8 mouse cellular contexts compared by ENCODE assay signal in genomic region chr6:34862381-34862780, GRCm38 (mm10). TPM values are rescaled to one million over a fixed set of nuclear protein-coding genes. Genes with fewer than 3 reads are reported as not detected.
DNase-seq lines count a peak whose midpoint lies in the region; ATAC-seq and TF ChIP-seq lines count a peak whose summit lies in the region.

No protein-coding gene starts in this region.

- TF ChIP-seq CTCF in forebrain, postnatal 0 days (IDR thresholded peaks at IDR 0.05; ENCODE audit: low read depth): no peak

- WGBS in lung, embryonic 15.5 days: 88% methylated on average over 6 of the region's 6 CpGs
- 84% methylated on average over 6 of the region's 6 CpGs for WGBS in heart, embryonic 10.5 days
- 75% methylated on average over 6 of the region's 6 CpGs for WGBS in liver, embryonic 12.5 days (ENCODE audit: insufficient replicate concordance)
- WGBS in forebrain, postnatal 0 days: 93% methylated on average over 6 of the region's 6 CpGs

- H3K27ac ChIP-seq in lung, embryonic 15.5 days: peak overlapping the region; percentile 70
- H3K27ac ChIP-seq in heart, embryonic 10.5 days: peak overlapping the region; percentile 67; the same call in 1 of the 2 replicates
- H3K27ac ChIP-seq in liver, embryonic 12.5 days: peak overlapping the region; percentile 66
- H3K27ac ChIP-seq in forebrain, postnatal 0 days (ENCODE audit: low read depth, low read length): no peak overlapping the region

- DNase-seq in lung, adult 18-20 months: no peak
- no peak for DNase-seq in heart, embryonic 10.5 days (ENCODE audit: low spot score)
- DNase-seq in testis, postnatal 10 days (ENCODE audit: low spot score): peak; percentile 46
- DNase-seq in layer of hippocampus, adult 8-10 months (ENCODE audit: low spot score in 2 of 2): no peak
- DNase-seq in layer of hippocampus, postnatal 10 days (ENCODE audit: low spot score in 2 of 2): no peak
- no peak for DNase-seq in forebrain, postnatal 0 days

- H3K4me2 ChIP-seq in lung, embryonic 15.5 days: peak overlapping the region; percentile 56
- peak overlapping the region; percentile 62 for H3K4me2 ChIP-seq in liver, embryonic 12.5 days
- no peak overlapping the region for H3K4me2 ChIP-seq in forebrain, postnatal 0 days (ENCODE audit: low read depth)

- no peak overlapping the region for H3K4me3 ChIP-seq in lung, embryonic 15.5 days
- no peak overlapping the region; the same call in 1 of the 2 replicates for H3K4me3 ChIP-seq in heart, embryonic 10.5 days
- peak overlapping the region; percentile 44 for H3K4me3 ChIP-seq in liver, embryonic 12.5 days
- H3K4me3 ChIP-seq in forebrain, postnatal 0 days (ENCODE audit: low read depth, low read length): no peak overlapping the region

- ATAC-seq in lung, embryonic 15.5 days (ENCODE audit: borderline replicate concordance, extremely low read depth, low FRiP score, low TSS enrichment): no peak
- ATAC-seq in liver, embryonic 12.5 days: no peak
- no peak for ATAC-seq in forebrain, postnatal 0 days

- H3K9me3 ChIP-seq in lung, embryonic 15.5 days: no peaks in the 10 kb centered on the region
- H3K9me3 ChIP-seq in heart, embryonic 10.5 days: no peaks in the 10 kb centered on the region
- no peaks in the 10 kb centered on the region for H3K9me3 ChIP-seq in liver, embryonic 12.5 days (replicated peaks)
- no peaks in the 10 kb centered on the region for H3K9me3 ChIP-seq in forebrain, postnatal 0 days (ENCODE audit: low read length)

- no peaks in the 10 kb centered on the region for H3K27me3 ChIP-seq in lung, embryonic 15.5 days
- no peaks in the 10 kb centered on the region for H3K27me3 ChIP-seq in heart, embryonic 10.5 days (ENCODE audit: insufficient read depth, poor library complexity, severe bottlenecking)
- H3K27me3 ChIP-seq in liver, embryonic 12.5 days (replicated peaks): no peaks in the 10 kb centered on the region
- no peaks in the 10 kb centered on the region for H3K27me3 ChIP-seq in forebrain, postnatal 0 days (ENCODE audit: insufficient read depth, low read length)

- H3K36me3 ChIP-seq in lung, embryonic 15.5 days: no peaks in the 10 kb centered on the region
- H3K36me3 ChIP-seq in heart, embryonic 10.5 days: no peaks in the 10 kb centered on the region
- H3K36me3 ChIP-seq in liver, embryonic 12.5 days: no peaks in the 10 kb centered on the region
- no peaks in the 10 kb centered on the region for H3K36me3 ChIP-seq in forebrain, postnatal 0 days (ENCODE audit: insufficient read depth)

- H3K4me1 ChIP-seq in lung, embryonic 15.5 days: peaks cover 43% of the 10 kb centered on the region
- peaks cover 37% of the 10 kb centered on the region for H3K4me1 ChIP-seq in heart, embryonic 10.5 days
- H3K4me1 ChIP-seq in liver, embryonic 12.5 days: peaks cover 58% of the 10 kb centered on the region
- no peaks in the 10 kb centered on the region for H3K4me1 ChIP-seq in forebrain, postnatal 0 days (ENCODE audit: insufficient read depth)

- no peak overlapping the region; the same call in 1 of the 2 replicates for H3K9ac ChIP-seq in lung, embryonic 15.5 days
- H3K9ac ChIP-seq in liver, embryonic 12.5 days: peak overlapping the region; percentile 53; the same call in 1 of the 2 replicates
- no peak overlapping the region for H3K9ac ChIP-seq in forebrain, postnatal 0 days

RNA-seq across cellular contexts. Expression of gene Tmem140, which starts 0.6 kb away (rescaled TPM):
- polyA plus RNA-seq in lung, embryonic 15.5 days (2015; fragmentation: Nextera tagmentation; extraction: Ambion mirVana): 4.9 and 5.4 TPM in 2 replicates
- polyA plus RNA-seq in heart, embryonic 10.5 days (2016; fragmentation: Nextera tagmentation; extraction: Ambion mirVana): 1.4 and 1.8 TPM in 2 replicates
- polyA plus RNA-seq in liver, embryonic 12.5 days (2016; fragmentation: Nextera tagmentation; extraction: Ambion mirVana): 2.6 and 3.7 TPM in 2 replicates
- 1 to 10 TPM; 4.3 to 5.9 (median 5.0) TPM for total RNA-seq in layer of hippocampus, adult 8-10 months (2022)
- total RNA-seq in layer of hippocampus, postnatal 10 days (2021): 1 to 10 TPM; 1.1 to 1.8 TPM
- total RNA-seq in forebrain, postnatal 0 days (2014; rRNA removed): 1.6 and 7.3 TPM in 2 replicates
- 0.45 and 0.48 TPM in 2 replicates for polyA plus RNA-seq in forebrain, postnatal 0 days (2015; fragmentation: Nextera tagmentation; extraction: Ambion mirVana)

RNA-seq across cellular contexts. Expression of gene Cyren, which starts 15.5 kb away (rescaled TPM):
- 21.6 and 22.4 TPM in 2 replicates for polyA plus RNA-seq in lung, embryonic 15.5 days (2015; fragmentation: Nextera tagmentation; extraction: Ambion mirVana)
- 13.7 and 16.5 TPM in 2 replicates for polyA plus RNA-seq in heart, embryonic 10.5 days (2016; fragmentation: Nextera tagmentation; extraction: Ambion mirVana)
- polyA plus RNA-seq in liver, embryonic 12.5 days (2016; fragmentation: Nextera tagmentation; extraction: Ambion mirVana): 16.0 and 16.5 TPM in 2 replicates
- total RNA-seq in layer of hippocampus, adult 8-10 months (2022): 1 to 10 TPM; 4.3 to 6.2 (median 5.3) TPM
- total RNA-seq in layer of hippocampus, postnatal 10 days (2021): 1 to 10 TPM; 5.4 TPM
- total RNA-seq in forebrain, postnatal 0 days (2014; rRNA removed): 5.7 and 6.3 TPM in 2 replicates
- polyA plus RNA-seq in forebrain, postnatal 0 days (2015; fragmentation: Nextera tagmentation; extraction: Ambion mirVana): 4.5 and 5.0 TPM in 2 replicates

RNA-seq across cellular contexts. Expression of gene Wdr91, which starts 48.3 kb away (rescaled TPM):
- 15.8 and 17.2 TPM in 2 replicates for polyA plus RNA-seq in lung, embryonic 15.5 days (2015; fragmentation: Nextera tagmentation; extraction: Ambion mirVana)
- polyA plus RNA-seq in heart, embryonic 10.5 days (2016; fragmentation: Nextera tagmentation; extraction: Ambion mirVana): 12.6 and 13.0 TPM in 2 replicates
- 14.2 and 18.6 TPM in 2 replicates for polyA plus RNA-seq in liver, embryonic 12.5 days (2016; fragmentation: Nextera tagmentation; extraction: Ambion mirVana)
- total RNA-seq in layer of hippocampus, adult 8-10 months (2022): 10 to 100 TPM; 35.0 to 38.8 (median 37.4) TPM
- total RNA-seq in layer of hippocampus, postnatal 10 days (2021): 10 to 100 TPM; 32.6 to 34.9 TPM
- total RNA-seq in forebrain, postnatal 0 days (2014; rRNA removed): 28.4 and 37.3 TPM in 2 replicates
- polyA plus RNA-seq in forebrain, postnatal 0 days (2015; fragmentation: Nextera tagmentation; extraction: Ambion mirVana): 11.8 and 14.6 TPM in 2 replicates

RNA-seq across cellular contexts. Expression of gene Stra8, which starts 57.6 kb away (rescaled TPM):
- polyA plus RNA-seq in lung, embryonic 15.5 days (2015; fragmentation: Nextera tagmentation; extraction: Ambion mirVana): not detected in 2 replicates
- not detected in 2 replicates for polyA plus RNA-seq in heart, embryonic 10.5 days (2016; fragmentation: Nextera tagmentation; extraction: Ambion mirVana)
- polyA plus RNA-seq in liver, embryonic 12.5 days (2016; fragmentation: Nextera tagmentation; extraction: Ambion mirVana): not detected in 2 replicates
- not detected for total RNA-seq in layer of hippocampus, adult 8-10 months (2022)
- not detected for total RNA-seq in layer of hippocampus, postnatal 10 days (2021)
- total RNA-seq in forebrain, postnatal 0 days (2014; rRNA removed): not detected in 2 replicates
- not detected in 2 replicates for polyA plus RNA-seq in forebrain, postnatal 0 days (2015; fragmentation: Nextera tagmentation; extraction: Ambion mirVana)
